Mouse (Mus musculus) activated CD4-positive, CD25-positive, alpha-beta regulatory T cell, adult 4 months (primary cell): ENCODE measurements around the gene Rhof. TPM values are rescaled to one million over a fixed set of nuclear protein-coding genes. Genes with fewer than 3 reads are reported as not detected.
A peak's percentile ranks its signal among the peaks of the same experiment; 100 is the strongest.

Source experiments
- ATAC-seq: one replicate; pipeline ENCODE4 v1.8.0; 2017
- polyA plus RNA-seq, 2 experiments: library from polyadenylated mRNA; unstranded; fragments of 100-300 nt; shearing (Covaris generic); gene quantifications; one replicate each; pipeline ENCODE4 v1.2.1; 2017

Gene Rhof
- polyA plus RNA-seq, 2 experiments from 2014 or later: 54.3 to 75.1 TPM

- no peak for ATAC-seq
Measured at GRCm38 (mm10) chr5:123134875-123135382, 2.4 kb upstream of the Rhof start.

DNA sequence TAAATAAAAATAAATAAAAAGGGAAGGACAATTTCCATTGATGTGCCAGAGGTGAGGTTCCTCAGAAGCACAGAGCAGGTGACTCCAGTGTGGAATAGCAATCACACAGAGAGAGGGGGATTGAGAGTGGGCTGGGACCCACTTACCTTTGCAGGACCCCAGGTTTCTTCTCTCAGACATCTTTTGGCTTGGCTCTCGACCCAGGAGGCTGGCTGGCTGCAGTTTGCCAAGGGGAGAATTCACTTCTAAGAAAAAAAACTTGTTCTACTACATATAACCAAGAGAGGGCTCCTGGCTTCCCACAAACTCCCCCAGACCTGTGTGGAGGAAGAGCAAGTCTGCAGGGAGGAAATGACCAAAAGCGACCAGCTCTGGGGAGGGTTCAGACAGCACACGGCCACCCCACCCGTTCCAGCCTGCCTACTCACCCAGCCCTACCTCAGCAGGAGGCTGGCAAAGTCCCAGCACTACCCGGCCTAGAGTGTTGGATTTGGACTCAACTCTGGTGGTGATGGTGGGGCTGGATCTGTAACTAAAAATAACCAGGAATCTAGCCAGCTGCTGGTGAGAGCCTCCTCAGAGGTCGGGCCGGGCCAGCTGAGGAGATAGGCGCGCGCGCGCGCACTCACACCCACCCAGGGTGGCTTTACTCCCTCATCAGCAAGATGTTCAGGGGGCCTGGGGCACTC, 1.8 kb upstream of the Rhof start:
- ATAC-seq: no peak

- ATAC-seq: no peak
Measured at GRCm38 (mm10) chr5:123133784-123134143, 1.3 kb upstream of the Rhof start.

DNA sequence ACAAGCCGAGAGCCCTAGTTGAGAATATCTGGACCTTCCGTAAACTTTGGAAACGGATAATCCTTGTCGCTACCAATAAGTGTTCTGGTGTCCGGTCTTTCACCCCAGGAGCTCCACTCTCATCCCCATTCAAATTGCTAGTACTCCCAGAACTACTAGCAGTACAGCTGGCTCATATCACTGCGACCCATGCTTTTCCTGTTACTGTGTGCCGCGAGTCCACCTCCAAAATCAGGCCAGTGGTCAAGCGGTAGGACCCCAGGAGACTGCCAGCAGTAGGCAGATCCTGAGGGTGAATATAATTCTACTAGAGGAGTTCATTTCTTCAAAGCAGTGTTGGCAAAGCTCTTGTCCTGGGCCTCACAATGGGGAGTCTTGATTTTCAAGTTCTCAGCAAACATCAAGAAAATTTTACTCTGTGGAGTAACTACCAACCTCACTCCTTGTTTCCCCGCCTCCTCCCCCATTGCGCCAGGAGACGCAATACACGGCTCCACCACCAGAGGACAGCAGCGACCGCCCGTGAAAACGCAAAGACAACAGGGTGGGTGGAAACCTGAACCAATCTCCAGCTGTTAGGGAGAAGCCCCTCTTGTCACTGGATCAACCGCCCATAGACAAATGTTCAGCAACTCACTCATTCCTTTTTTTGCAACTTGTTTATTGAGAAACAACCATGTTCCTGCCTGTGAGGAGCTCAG, 741 bp upstream of the Rhof start:
- no peak for ATAC-seq

- no peak for ATAC-seq
Measured at GRCm38 (mm10) chr5:123130814-123131148, 1.7 kb downstream of the Rhof start.

- no peak for ATAC-seq
Measured at GRCm38 (mm10) chr5:123130030-123130813, 2.3 kb downstream of the Rhof start.

DNA sequence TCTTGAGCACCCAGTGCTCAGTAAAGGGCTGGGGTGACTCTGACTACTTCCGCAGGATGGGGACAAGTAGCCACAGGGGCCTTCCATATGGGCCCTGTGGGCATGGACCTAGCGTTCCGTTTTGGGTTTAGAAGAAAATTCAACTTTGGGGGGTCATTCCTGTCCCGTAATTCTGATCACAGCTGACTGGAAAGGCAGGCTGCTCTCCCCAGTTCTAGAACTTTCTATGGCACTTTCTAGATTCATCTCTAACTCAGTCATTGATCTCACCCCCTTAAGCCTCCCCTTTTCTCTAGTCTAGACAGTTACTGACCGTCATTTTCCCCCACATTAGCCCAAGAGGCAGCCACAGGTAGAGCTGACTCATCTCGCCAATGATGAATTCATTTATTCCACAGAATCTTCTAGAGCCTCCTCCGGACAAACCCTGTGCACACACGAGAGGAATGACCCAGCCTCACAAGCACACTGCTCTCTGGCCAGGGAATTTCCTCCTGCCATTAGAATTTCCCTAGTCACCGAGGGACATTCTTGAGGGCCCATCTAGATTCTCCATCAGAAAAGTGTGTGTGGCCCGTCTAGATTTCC, 3.2 kb downstream of the Rhof start:
- no peak for ATAC-seq

GRCm38 (mm10) chr5:123128426-123129169, 3.9 kb downstream of the Rhof start:
- ATAC-seq: peak; percentile 68

GRCm38 (mm10) chr5:123127031-123127430, 5.5 kb downstream of the Rhof start:
- ATAC-seq: no peak

DNA sequence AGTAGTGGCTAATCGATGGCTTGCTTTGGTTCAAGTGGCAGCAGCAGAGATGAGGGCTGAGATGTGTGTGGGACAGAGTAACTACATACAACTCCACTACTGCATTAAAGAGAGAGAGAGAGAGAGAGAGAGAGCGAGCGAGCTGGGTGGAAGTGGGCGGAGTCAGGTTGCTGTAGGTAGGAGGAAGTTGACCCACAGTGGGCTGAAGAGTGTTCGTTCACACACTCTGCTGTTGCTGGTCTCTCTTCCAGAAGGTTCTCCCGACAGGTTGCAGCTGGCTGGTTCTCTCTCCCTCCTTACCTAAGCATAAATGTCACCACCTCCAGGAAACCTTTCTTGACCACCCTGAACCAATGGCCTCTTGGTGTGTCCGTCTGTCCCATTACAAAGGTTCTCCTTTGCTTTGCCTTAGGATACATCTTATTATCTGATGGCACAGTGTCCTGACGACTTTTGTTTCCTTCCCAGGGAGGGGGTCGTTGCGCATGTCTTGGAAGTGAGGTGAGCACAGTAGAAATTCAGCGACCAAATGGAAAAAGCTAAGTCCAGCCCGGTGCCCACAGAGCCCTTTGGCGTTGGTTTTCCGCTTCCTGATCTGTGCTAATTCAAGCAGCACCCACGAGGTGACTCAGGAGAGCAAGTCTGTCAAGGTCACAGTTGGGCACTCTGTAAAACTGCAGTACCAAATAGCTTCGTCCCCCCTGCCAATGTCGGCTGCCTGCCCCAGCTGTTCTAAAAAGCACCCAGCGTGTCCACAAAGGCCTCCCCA, 6.7 kb downstream of the Rhof start:
- peak; percentile 18 for ATAC-seq

DNA sequence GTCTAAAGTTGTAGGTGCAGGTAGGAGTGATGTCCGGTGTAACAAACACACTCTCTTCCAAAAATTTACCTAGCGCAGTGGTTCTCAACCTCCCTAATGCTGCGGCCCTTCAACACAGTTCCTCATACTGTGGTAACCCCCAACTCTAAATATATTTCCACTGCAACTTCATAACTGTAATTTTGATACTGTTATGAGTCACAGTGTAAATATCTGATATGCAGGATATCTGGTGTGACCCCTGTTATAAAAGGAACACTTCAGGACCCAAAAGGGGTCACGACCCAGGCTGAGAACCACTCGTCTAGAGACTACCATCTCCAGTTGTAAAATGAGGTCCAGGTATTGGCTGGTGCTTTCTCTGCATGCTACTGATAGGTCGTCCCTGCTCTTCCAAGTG, 7.4 kb downstream of the Rhof start:
- no peak for ATAC-seq

GRCm38 (mm10) chr5:123122181-123122580, 10.3 kb downstream of the Rhof start:
- no peak for ATAC-seq

GRCm38 (mm10) chr5:123120624-123121215, 11.8 kb downstream of the Rhof start:
- ATAC-seq: no peak

DNA sequence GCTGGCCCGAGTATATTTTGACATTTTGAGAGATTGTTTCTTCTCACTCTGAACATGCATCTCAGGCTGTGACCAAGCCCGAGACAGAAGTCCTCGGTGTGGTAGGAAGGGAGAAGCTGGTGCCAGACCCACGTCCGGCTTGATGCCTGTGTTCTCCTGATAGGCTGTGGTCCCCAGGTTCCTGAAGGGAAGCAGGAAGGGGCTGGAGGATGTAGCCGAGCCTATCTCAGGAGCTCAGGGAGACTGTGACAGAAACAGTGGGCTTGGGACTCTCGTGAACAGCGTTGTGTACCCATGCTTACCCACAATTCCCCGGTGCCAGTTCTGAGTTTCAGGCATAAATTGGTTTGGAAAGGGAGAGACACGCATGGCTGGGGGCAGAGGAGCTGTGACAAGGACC, 13.7 kb downstream of the Rhof start:
- no peak for ATAC-seq

GRCm38 (mm10) chr5:123117773-123118172, 14.7 kb downstream of the Rhof start:
- ATAC-seq: no peak

- ATAC-seq: no peak
Measured at GRCm38 (mm10) chr5:123117257-123117656, 15.2 kb downstream of the Rhof start.

GRCm38 (mm10) chr5:123116080-123116479, 16.4 kb downstream of the Rhof start:
- no peak for ATAC-seq

DNA sequence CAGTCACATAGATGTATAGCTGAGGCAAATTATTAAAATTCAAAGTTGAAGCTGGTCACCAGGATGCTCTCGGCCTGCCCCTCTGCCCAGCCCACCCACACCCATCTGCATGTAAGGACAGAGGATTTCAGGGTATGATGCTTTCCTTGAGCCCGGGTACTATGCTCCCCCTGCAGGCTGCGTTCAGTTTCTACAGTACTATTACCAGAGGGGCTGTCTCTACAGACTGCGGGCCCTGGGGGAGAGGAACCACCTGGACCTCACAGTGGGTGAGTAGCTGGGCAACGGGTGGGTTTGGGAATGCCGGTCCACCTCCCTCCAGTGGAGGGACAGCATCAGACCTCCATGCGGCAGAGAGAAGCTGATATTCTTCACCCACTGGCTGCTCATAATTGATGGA, 17.6 kb downstream of the Rhof start:
- no peak for ATAC-seq

DNA sequence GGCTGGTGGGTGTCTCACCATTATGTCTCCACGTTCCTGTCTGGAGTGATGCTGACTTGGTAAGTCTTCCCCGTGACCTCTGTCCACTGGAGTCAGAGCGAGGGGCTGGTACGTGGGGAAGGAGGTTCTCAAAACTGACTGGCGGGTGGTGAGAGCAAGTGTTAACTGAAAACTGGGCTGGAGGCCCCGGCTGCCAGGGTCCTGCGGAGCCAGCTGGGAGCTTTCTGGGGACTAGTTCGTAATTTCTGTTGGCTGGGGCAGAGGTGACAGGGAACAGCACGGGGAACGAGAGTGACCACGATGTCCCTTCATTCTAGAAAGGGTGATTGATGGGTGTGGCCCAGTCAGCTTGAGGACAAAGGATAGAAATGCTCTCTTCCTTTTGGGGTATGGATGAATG, 18.4 kb downstream of the Rhof start:
- ATAC-seq: no peak

- no peak for ATAC-seq
Measured at GRCm38 (mm10) chr5:123110296-123110721, 22.2 kb downstream of the Rhof start.
